8 mouse cellular contexts compared by ENCODE assay signal in the genomic region with DNA sequence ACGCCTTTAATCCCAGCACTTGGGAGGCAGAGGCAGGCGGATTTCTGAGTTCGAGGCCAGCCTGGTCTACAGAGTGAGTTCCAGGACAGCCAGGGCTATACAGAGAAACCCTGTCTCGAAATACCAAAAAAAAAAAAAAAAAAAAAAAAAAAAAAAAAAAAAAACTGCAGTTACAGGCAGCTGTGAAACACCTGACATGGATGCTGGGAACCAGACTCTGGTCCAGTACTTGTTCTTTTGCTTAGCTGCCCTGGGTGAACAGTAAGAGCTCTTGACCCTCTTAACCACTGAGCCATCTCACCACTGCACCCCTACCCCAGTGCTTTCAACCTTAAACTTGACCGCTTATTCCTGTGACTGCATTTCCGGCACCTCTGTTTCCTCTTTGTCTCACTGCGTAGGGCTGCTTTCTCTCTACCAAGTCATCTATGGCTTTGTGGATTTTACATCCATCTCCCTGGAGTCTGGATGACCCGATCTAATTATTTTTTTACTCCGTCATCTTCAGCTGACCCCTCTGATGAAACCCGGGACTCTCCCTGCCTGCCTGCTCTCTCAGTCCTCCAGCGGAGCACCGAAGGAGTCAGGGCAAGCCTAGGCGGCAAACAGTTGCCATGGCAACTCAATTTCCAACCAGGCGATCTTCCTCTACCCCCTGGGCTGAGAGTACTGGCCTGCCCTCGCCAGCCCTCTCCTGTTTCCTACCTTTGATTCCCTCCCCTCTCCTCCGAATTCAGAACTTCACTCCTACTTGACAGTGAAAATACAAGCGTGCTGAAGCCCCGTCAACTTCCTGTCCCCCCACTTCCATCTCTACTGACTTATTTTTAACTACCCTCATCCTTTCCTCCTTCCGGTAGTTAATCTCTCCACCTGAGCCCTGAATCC. TPM values are rescaled to one million over a fixed set of nuclear protein-coding genes. Genes with fewer than 3 reads are reported as not detected.
A peak's percentile ranks its signal among the peaks of the same experiment; 100 is the strongest.
DNase-seq lines count a peak whose midpoint lies in the region; ATAC-seq and TF ChIP-seq lines count a peak whose summit lies in the region.

No protein-coding gene starts in this region.

- H3K27me3 ChIP-seq in forebrain, embryonic 15.5 days = no peaks in the 10 kb centered on the region
- H3K27me3 ChIP-seq in kidney, embryonic 16.5 days (ENCODE audit: insufficient read depth, low read length) = no peaks in the 10 kb centered on the region
- no peaks in the 10 kb centered on the region for H3K27me3 ChIP-seq in midbrain, embryonic 14.5 days (ENCODE audit: control insufficient read depth, insufficient read depth, low read length)

- TF ChIP-seq CTCF in brain, embryonic 14.5 days (IDR thresholded peaks at IDR 0.05; ENCODE audit: borderline replicate concordance, extremely low read depth, insufficient read depth, insufficient read length) = no peak

- WGBS in forebrain, embryonic 15.5 days = 20% methylated on average over 18 of the region's 19 CpGs
- WGBS in kidney, embryonic 16.5 days = 18% methylated on average over 18 of the region's 19 CpGs
- WGBS in midbrain, embryonic 14.5 days = 18% methylated on average over 18 of the region's 19 CpGs

- peak overlapping the region; percentile 32 for H3K4me3 ChIP-seq in forebrain, embryonic 15.5 days
- H3K4me3 ChIP-seq in kidney, embryonic 16.5 days (ENCODE audit: low read length) = peak overlapping the region; percentile 33
- peak overlapping the region; percentile 20 for H3K4me3 ChIP-seq in midbrain, embryonic 14.5 days (replicated peaks; ENCODE audit: low read depth, low read length)

- peak overlapping the region; percentile 48 for H3K4me2 ChIP-seq in forebrain, embryonic 15.5 days (replicated peaks)
- peak overlapping the region; percentile 70 for H3K4me2 ChIP-seq in kidney, embryonic 16.5 days (replicated peaks; ENCODE audit: low read depth, low read length)
- H3K4me2 ChIP-seq in midbrain, embryonic 14.5 days (ENCODE audit: low read length) = peak overlapping the region; percentile 54

- H3K27ac ChIP-seq in forebrain, embryonic 15.5 days (replicated peaks) = peak overlapping the region; percentile 57
- peak overlapping the region; percentile 68; the same call in 1 of the 2 replicates for H3K27ac ChIP-seq in kidney, embryonic 16.5 days (ENCODE audit: low read length)
- H3K27ac ChIP-seq in midbrain, embryonic 14.5 days (replicated peaks; ENCODE audit: low read depth, low read length) = peak overlapping the region; percentile 63

- no peaks in the 10 kb centered on the region for H3K9me3 ChIP-seq in forebrain, embryonic 15.5 days
- H3K9me3 ChIP-seq in kidney, embryonic 16.5 days (ENCODE audit: low read length) = no peaks in the 10 kb centered on the region
- H3K9me3 ChIP-seq in midbrain, embryonic 14.5 days (ENCODE audit: control insufficient read depth, low read length) = no peaks in the 10 kb centered on the region

- TF ChIP-seq POLR2A in brain, embryonic 14.5 days (IDR thresholded peaks at IDR 0.05; ENCODE audit: borderline replicate concordance, extremely low read depth, insufficient read depth, insufficient read length, poor library complexity, severe bottlenecking) = no peak

- H3K4me1 ChIP-seq in forebrain, embryonic 15.5 days = peaks cover 28% of the 10 kb centered on the region
- peaks cover 31% of the 10 kb centered on the region for H3K4me1 ChIP-seq in kidney, embryonic 16.5 days (ENCODE audit: insufficient read depth, low read length)
- peaks cover 17% of the 10 kb centered on the region for H3K4me1 ChIP-seq in midbrain, embryonic 14.5 days (ENCODE audit: control insufficient read depth, insufficient read depth, low read length)

- peak; percentile 51; the same call in 1 of the 2 replicates for ATAC-seq in forebrain, embryonic 15.5 days (replicated peaks)
- ATAC-seq in kidney, embryonic 16.5 days (ENCODE audit: low FRiP score, low TSS enrichment) = peak; percentile 46; the same call in 1 of the 2 replicates
- ATAC-seq in midbrain, embryonic 14.5 days (ENCODE audit: low FRiP score, low TSS enrichment) = no peak
- no peak for ATAC-seq in megakaryocyte-erythroid progenitor cell, adult 5-6 weeks (replicated peaks; ENCODE audit: low FRiP score, low TSS enrichment, poor library complexity, severe bottlenecking)

- H3K36me3 ChIP-seq in forebrain, embryonic 15.5 days = no peaks in the 10 kb centered on the region
- no peaks in the 10 kb centered on the region for H3K36me3 ChIP-seq in kidney, embryonic 16.5 days (ENCODE audit: insufficient read depth, low read length)
- H3K36me3 ChIP-seq in midbrain, embryonic 14.5 days (ENCODE audit: control insufficient read depth, insufficient read depth, low read length) = no peaks in the 10 kb centered on the region

- peak overlapping the region; percentile 35 for H3K9ac ChIP-seq in forebrain, embryonic 15.5 days (replicated peaks)
- H3K9ac ChIP-seq in kidney, embryonic 16.5 days (replicated peaks; ENCODE audit: low read length) = peak overlapping the region; percentile 61
- peak overlapping the region; percentile 30; the same call in 1 of the 2 replicates for H3K9ac ChIP-seq in midbrain, embryonic 14.5 days (replicated peaks; ENCODE audit: low read length)

- peak; percentile 55 for DNase-seq in ovary, adult 18-20 months (ENCODE audit: low spot score)
- DNase-seq in ovary, postnatal 14 days (ENCODE audit: low spot score) = no peak
- peak; percentile 84 for DNase-seq in brain, embryonic 14.5 days (ENCODE audit: low read depth)
- DNase-seq in midbrain, embryonic 14.5 days = peak; percentile 86
- DNase-seq in thymus, postnatal 0 days (ENCODE audit: low spot score) = peak; percentile 67

RNA-seq across cellular contexts. Expression of a gene that starts 12.1 kb away (rescaled TPM):
- polyA plus RNA-seq in brain, embryonic 14.5 days (2012; rRNA removed) = 25.3 and 30.7 TPM in 2 replicates
- 31.2 and 32.8 TPM in 2 replicates for polyA plus RNA-seq in forebrain, embryonic 15.5 days (2015; fragmentation: Nextera tagmentation; extraction: Ambion mirVana)
- polyA plus RNA-seq in kidney, embryonic 16.5 days (2015; fragmentation: Nextera tagmentation; extraction: Ambion mirVana) = 4.2 and 4.5 TPM in 2 replicates
- 42.2 and 56.0 TPM in 2 replicates for polyA plus RNA-seq in midbrain, embryonic 14.5 days (2014; fragmentation: Nextera tagmentation; extraction: Ambion mirVana)
- polyA plus RNA-seq in thymus, postnatal 0 days (2015; fragmentation: Nextera tagmentation; extraction: Ambion mirVana) = 1.5 and 1.6 TPM in 2 replicates
- total RNA-seq in megakaryocyte-erythroid progenitor cell, adult 5-6 weeks (2014; fragmentation: Nextera tagmentation) = not detected in 2 replicates
- total RNA-seq in megakaryocyte-erythroid progenitor cell, adult 5-6 weeks (2017) = not detected in 2 replicates

RNA-seq across cellular contexts. Expression of a gene that starts 23.8 kb away (rescaled TPM):
- 15.5 and 35.5 TPM in 2 replicates for polyA plus RNA-seq in brain, embryonic 14.5 days (2012; rRNA removed)
- 96.1 and 97.7 TPM in 2 replicates for polyA plus RNA-seq in forebrain, embryonic 15.5 days (2015; fragmentation: Nextera tagmentation; extraction: Ambion mirVana)
- 98.1 and 98.2 TPM in 2 replicates for polyA plus RNA-seq in kidney, embryonic 16.5 days (2015; fragmentation: Nextera tagmentation; extraction: Ambion mirVana)
- polyA plus RNA-seq in midbrain, embryonic 14.5 days (2014; fragmentation: Nextera tagmentation; extraction: Ambion mirVana) = 73.3 and 75.5 TPM in 2 replicates
- polyA plus RNA-seq in thymus, postnatal 0 days (2015; fragmentation: Nextera tagmentation; extraction: Ambion mirVana) = 73.0 and 80.2 TPM in 2 replicates
- 51.9 and 55.2 TPM in 2 replicates for total RNA-seq in megakaryocyte-erythroid progenitor cell, adult 5-6 weeks (2014; fragmentation: Nextera tagmentation)
- 28.7 and 42.7 TPM in 2 replicates for total RNA-seq in megakaryocyte-erythroid progenitor cell, adult 5-6 weeks (2017)

RNA-seq across cellular contexts. Expression of a gene that starts 23.9 kb away (rescaled TPM):
- polyA plus RNA-seq in brain, embryonic 14.5 days (2012; rRNA removed) = 79.0 and 82.7 TPM in 2 replicates
- polyA plus RNA-seq in forebrain, embryonic 15.5 days (2015; fragmentation: Nextera tagmentation; extraction: Ambion mirVana) = 25.1 and 27.7 TPM in 2 replicates
- polyA plus RNA-seq in kidney, embryonic 16.5 days (2015; fragmentation: Nextera tagmentation; extraction: Ambion mirVana) = 21.9 and 23.2 TPM in 2 replicates
- polyA plus RNA-seq in midbrain, embryonic 14.5 days (2014; fragmentation: Nextera tagmentation; extraction: Ambion mirVana) = 13.1 and 26.0 TPM in 2 replicates
- 20.9 and 22.2 TPM in 2 replicates for polyA plus RNA-seq in thymus, postnatal 0 days (2015; fragmentation: Nextera tagmentation; extraction: Ambion mirVana)
- 17.0 and 20.6 TPM in 2 replicates for total RNA-seq in megakaryocyte-erythroid progenitor cell, adult 5-6 weeks (2014; fragmentation: Nextera tagmentation)
- 29.3 and 36.7 TPM in 2 replicates for total RNA-seq in megakaryocyte-erythroid progenitor cell, adult 5-6 weeks (2017)

RNA-seq across cellular contexts. Expression of a gene that starts 26.7 kb away (rescaled TPM):
- polyA plus RNA-seq in brain, embryonic 14.5 days (2012; rRNA removed) = 2.7 and 6.9 TPM in 2 replicates
- 0.77 and 0.98 TPM in 2 replicates for polyA plus RNA-seq in forebrain, embryonic 15.5 days (2015; fragmentation: Nextera tagmentation; extraction: Ambion mirVana)
- polyA plus RNA-seq in kidney, embryonic 16.5 days (2015; fragmentation: Nextera tagmentation; extraction: Ambion mirVana) = 2.2 TPM in 2 replicates
- 2.3 and 2.8 TPM in 2 replicates for polyA plus RNA-seq in midbrain, embryonic 14.5 days (2014; fragmentation: Nextera tagmentation; extraction: Ambion mirVana)
- 0.32 and 0.53 TPM in 2 replicates for polyA plus RNA-seq in thymus, postnatal 0 days (2015; fragmentation: Nextera tagmentation; extraction: Ambion mirVana)
- not detected in 2 replicates for total RNA-seq in megakaryocyte-erythroid progenitor cell, adult 5-6 weeks (2014; fragmentation: Nextera tagmentation)
- total RNA-seq in megakaryocyte-erythroid progenitor cell, adult 5-6 weeks (2017) = 0.15 TPM in 1 of 2 replicates, not detected in the other

RNA-seq across cellular contexts. Expression of a gene that starts 27.6 kb away (rescaled TPM):
- 9.5 and 12.0 TPM in 2 replicates for polyA plus RNA-seq in brain, embryonic 14.5 days (2012; rRNA removed)
- polyA plus RNA-seq in forebrain, embryonic 15.5 days (2015; fragmentation: Nextera tagmentation; extraction: Ambion mirVana) = 5.8 and 6.5 TPM in 2 replicates
- 18.7 and 19.2 TPM in 2 replicates for polyA plus RNA-seq in kidney, embryonic 16.5 days (2015; fragmentation: Nextera tagmentation; extraction: Ambion mirVana)
- polyA plus RNA-seq in midbrain, embryonic 14.5 days (2014; fragmentation: Nextera tagmentation; extraction: Ambion mirVana) = 8.2 and 8.4 TPM in 2 replicates
- 2.4 and 2.8 TPM in 2 replicates for polyA plus RNA-seq in thymus, postnatal 0 days (2015; fragmentation: Nextera tagmentation; extraction: Ambion mirVana)
- not detected in 2 replicates for total RNA-seq in megakaryocyte-erythroid progenitor cell, adult 5-6 weeks (2014; fragmentation: Nextera tagmentation)
- total RNA-seq in megakaryocyte-erythroid progenitor cell, adult 5-6 weeks (2017) = not detected in 2 replicates

Comparison
In these comparisons a context has a peak if more than half of its experiments do, and no peak if none do; other contexts are left out.
1. ATAC-seq: peak in forebrain, embryonic 15.5 days (single experiment) and kidney, embryonic 16.5 days (single experiment); none in midbrain, embryonic 14.5 days (single experiment) and megakaryocyte-erythroid progenitor cell, adult 5-6 weeks (single experiment).
2. Peak in every context shown above with its lines, with median percentiles within 50 percentile points of each other: H3K27ac ChIP-seq, H3K4me2 ChIP-seq, H3K4me3 ChIP-seq and H3K9ac ChIP-seq.